Mouse (Mus musculus): ENCODE results near the gene Fstl5.

The Fstl5 gene

GRCm38 (mm10) chr3:76508811-76509210, 434.7 kb downstream of the Fstl5 start:
- DNase-seq, result no peak

- DNase-seq, result no peak
These were observed 493.3 kb downstream of the Fstl5 start for GRCm38 (mm10) chr3:76567346-76567745.

GRCm38 (mm10) chr3:76572478-76572877, 498.4 kb downstream of the Fstl5 start:
- DNase-seq, result no peak

GRCm38 (mm10) chr3:76572920-76573541, 499.0 kb downstream of the Fstl5 start:
- no peak for DNase-seq

- no peak for DNase-seq
These were observed 519.1 kb downstream of the Fstl5 start for GRCm38 (mm10) chr3:76593148-76593547.

- DNase-seq, result no peak
These were observed 546.0 kb downstream of the Fstl5 start for GRCm38 (mm10) chr3:76620044-76620443.

DNA sequence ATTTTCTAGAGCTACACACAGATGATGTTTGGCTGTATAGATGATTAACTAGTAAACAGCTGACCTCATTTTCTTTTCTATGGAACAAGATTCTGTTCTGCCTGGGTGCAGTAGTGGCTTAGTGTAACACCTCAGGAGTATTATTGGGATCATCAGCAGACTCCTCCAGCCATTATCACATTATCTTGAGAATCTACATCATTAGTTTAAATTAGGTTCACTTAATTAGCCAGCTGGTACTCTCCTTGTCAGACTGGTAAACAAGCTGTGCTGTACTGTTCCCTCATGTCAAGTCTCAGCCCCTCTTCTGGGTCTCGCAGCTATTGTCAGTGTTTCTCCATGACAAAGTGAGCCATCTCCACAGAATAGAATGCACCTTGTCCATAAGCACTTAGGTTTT, 580.2 kb downstream of the Fstl5 start:
- no peak for DNase-seq

DNA sequence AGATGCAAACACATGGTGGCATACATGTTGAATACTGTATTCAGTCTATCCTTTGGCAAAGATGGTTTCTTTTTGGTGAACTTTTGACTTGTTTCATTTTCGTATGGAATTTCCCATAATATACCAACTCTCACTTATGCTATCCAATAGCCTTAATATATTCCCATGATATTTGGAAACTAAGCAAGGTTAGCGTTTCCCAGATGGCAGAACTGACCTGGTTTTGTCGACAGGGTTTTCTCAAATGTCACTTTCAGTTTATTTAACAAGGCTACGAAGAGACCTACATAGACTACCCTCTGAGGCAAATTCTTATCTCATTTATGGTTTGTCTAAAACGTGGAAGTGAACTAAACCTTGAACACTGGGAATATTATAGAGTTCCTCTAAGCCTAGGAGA, 596.8 kb downstream of the Fstl5 start:
- DNase-seq, result no peak

- no peak for DNase-seq
These were observed 601.9 kb downstream of the Fstl5 start for GRCm38 (mm10) chr3:76676006-76676405.

DNA sequence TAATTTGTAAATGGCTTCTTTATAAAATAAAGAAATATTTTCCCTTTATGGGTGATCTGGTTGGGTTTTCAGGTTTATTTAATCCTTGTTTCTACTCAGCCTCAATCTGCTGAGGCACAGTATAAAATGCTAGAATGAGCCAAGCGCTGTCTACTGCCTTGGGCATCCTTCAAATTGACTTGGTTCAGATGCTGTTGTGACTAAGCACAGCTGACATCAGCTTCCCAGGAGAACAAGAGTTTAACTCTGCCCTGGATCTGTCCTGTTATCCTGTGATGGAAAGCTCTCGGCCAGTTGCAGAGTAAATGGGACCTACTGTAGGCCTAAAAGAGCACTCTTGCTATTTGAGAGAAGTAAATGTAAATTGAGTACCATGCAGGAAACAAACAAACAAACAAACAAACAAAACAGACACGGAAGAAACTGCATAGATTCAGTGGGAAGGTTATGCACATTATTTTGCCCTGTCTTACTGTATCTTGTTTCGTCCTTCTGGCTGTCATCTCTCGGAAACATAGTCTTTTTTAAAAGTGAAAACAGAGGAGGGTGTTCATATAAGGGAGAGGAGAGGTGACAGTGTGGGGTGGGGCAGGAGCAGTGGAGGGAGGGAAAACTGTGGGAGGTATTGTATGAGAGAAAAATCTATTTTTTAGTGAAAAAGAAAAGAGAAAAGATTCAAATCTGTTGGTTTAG, 605.9 kb downstream of the Fstl5 start:
- no peak for DNase-seq

GRCm38 (mm10) chr3:76680546-76680883, 606.4 kb downstream of the Fstl5 start:
- DNase-seq, result no peak

- DNase-seq, result no peak
These were observed 623.1 kb downstream of the Fstl5 start for GRCm38 (mm10) chr3:76697134-76697629.

DNA sequence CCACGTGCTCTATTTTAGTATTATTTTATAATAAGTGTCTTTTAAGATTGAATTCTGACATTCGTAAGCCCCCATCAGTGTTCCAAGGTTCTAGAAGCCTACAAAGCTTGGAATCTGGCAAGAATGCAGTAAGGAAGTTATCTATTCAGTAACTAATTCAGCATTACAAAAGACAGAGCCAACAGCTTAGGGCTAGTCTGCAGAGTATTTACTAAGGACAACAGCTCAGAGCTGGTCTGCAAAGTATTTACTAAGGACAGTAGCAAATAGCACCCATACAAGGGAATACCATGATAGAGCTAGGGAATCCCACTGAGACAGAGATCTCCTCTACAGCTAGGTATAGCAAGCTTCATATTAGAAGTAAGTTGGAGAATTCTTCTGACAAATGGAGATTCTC, 665.2 kb downstream of the Fstl5 start:
- no peak for DNase-seq

All from kidney, postnatal 4 days (tissue).